ENCODE assay signal across 20 mouse cellular contexts in genomic region chr2:11169721-11170335, GRCm38 (mm10). TPM values are rescaled to one million over a fixed set of nuclear protein-coding genes. Genes with fewer than 3 reads are reported as not detected.
DNase-seq lines count a peak whose midpoint lies in the region; ATAC-seq and TF ChIP-seq lines count a peak whose summit lies in the region.
"Had no signal": no experiment of that assay in that cellular context is flagged by ENCODE, and none has a peak within 500 bp of the region (broad histone marks: within the 10 kb centered on the region; RNA-seq: fewer than 3 reads in every experiment).

No protein-coding gene starts in this region.

- 58% methylated on average over 6 of the region's 6 CpGs for WGBS in lung, postnatal 0 days
- WGBS in lung, adult 2 months = 61% methylated on average over 6 of the region's 6 CpGs

- H3K9me3 ChIP-seq in lung, postnatal 0 days (ENCODE audit: low read length) = no peaks in the 10 kb centered on the region
- H3K9me3 ChIP-seq: embryonic facial prominence, embryonic 13.5 days; hindbrain, embryonic 12.5 days; midbrain, embryonic 15.5 days had no signal

- DNase-seq in lung, postnatal 0 days (ENCODE audit: low spot score) = no peak
- DNase-seq in lung, adult 2 months = no peak
- peak; percentile 40 to 58 for DNase-seq in CD8-positive naive resting alpha-beta T cell, adult 2 months (ENCODE audit: low read depth in 2 of 2, low spot score in 2 of 2)
- peak; percentile 86 for DNase-seq in induced T-regulatory cell, adult 2 months (ENCODE audit: low read depth)
- DNase-seq in thymus, postnatal 14 days = peak; percentile 71
- no peak for DNase-seq in left cerebral cortex, postnatal 36 days (ENCODE audit: low spot score in 2 of 2)
- DNase-seq in frontal cortex, adult 2 months (ENCODE audit: extremely low spot score in 1 of 2, low spot score in 1 of 2) = no peak
- no peak for DNase-seq in gastrocnemius, postnatal 25 days
- DNase-seq: adrenal gland, postnatal 25 days; cerebellum, adult 2 months; forebrain, postnatal 0 days; heart, adult 2 months; kidney, postnatal 25 days; liver, postnatal 0 days; spleen, adult 18-20 months had no signal

- H3K9ac ChIP-seq in lung, postnatal 0 days (replicated peaks; ENCODE audit: low read depth) = no peak overlapping the region
- H3K9ac ChIP-seq: embryonic facial prominence, embryonic 13.5 days; forebrain, postnatal 0 days; hindbrain, embryonic 12.5 days; liver, postnatal 0 days; midbrain, embryonic 15.5 days had no signal

- no peak overlapping the region for H3K4me2 ChIP-seq in lung, postnatal 0 days (replicated peaks; ENCODE audit: low read depth, low read length)
- H3K4me2 ChIP-seq: embryonic facial prominence, embryonic 13.5 days; hindbrain, embryonic 12.5 days; midbrain, embryonic 15.5 days had no signal

- TF ChIP-seq CTCF in lung, postnatal 0 days (IDR thresholded peaks at IDR 0.05) = 0 out of 2 replicates have a peak, but pooled peaks have one; percentile 12
- TF ChIP-seq CTCF in lung, adult 2 months (IDR thresholded peaks at IDR 0.05; ENCODE audit: insufficient read depth, low read length) = no peak

- no peak for TF ChIP-seq EP300 in lung, postnatal 0 days (IDR thresholded peaks at IDR 0.05)

- H3K36me3 ChIP-seq in lung, postnatal 0 days (ENCODE audit: insufficient read depth, low read length) = no peaks in the 10 kb centered on the region
- H3K36me3 ChIP-seq: embryonic facial prominence, embryonic 13.5 days; hindbrain, embryonic 12.5 days; midbrain, embryonic 15.5 days had no signal

- H3K4me3 ChIP-seq in lung, postnatal 0 days (ENCODE audit: low read depth, low read length) = no peak overlapping the region
- no peak overlapping the region for H3K4me3 ChIP-seq in lung, adult 2 months (replicated peaks; ENCODE audit: extremely low read depth, low read depth, low read length)
- H3K4me3 ChIP-seq: embryonic facial prominence, embryonic 13.5 days; heart, adult 2 months; hindbrain, embryonic 12.5 days; midbrain, embryonic 15.5 days had no signal

- H3K27ac ChIP-seq in lung, postnatal 0 days (ENCODE audit: low read length) = no peak overlapping the region
- H3K27ac ChIP-seq: embryonic facial prominence, embryonic 13.5 days; heart, adult 2 months; hindbrain, embryonic 12.5 days; macrophage; midbrain, embryonic 15.5 days had no signal

- ATAC-seq in lung, postnatal 0 days = no peak
- ATAC-seq: forebrain, postnatal 0 days; intestine, postnatal 0 days; liver, postnatal 0 days; midbrain, embryonic 15.5 days had no signal

- TF ChIP-seq POLR2A in lung, adult 2 months (IDR thresholded peaks at IDR 0.05; ENCODE audit: borderline replicate concordance, extremely low read depth, low read depth, low read length) = no peak

- intact Hi-C loops in left cerebral cortex, postnatal 36 days (cut with DNase I) = loop anchor here (5.0 kb wide), 1 partner anchor 117 kb away; no protein-coding TSS in a partner anchor

- no peaks in the 10 kb centered on the region for H3K27me3 ChIP-seq in lung, postnatal 0 days (replicated peaks; ENCODE audit: insufficient read depth, low read length)

- no peaks in the 10 kb centered on the region for H3K4me1 ChIP-seq in lung, postnatal 0 days (ENCODE audit: insufficient read depth, low read depth, low read length)
- no peaks in the 10 kb centered on the region for H3K4me1 ChIP-seq in lung, adult 2 months (ENCODE audit: control insufficient read depth, insufficient read depth, low read length)

RNA-seq across cellular contexts. Expression of gene Prkcq, which starts 2.1 kb away (rescaled TPM):
- 2.2 and 2.7 TPM in 2 replicates for polyA plus RNA-seq in lung, postnatal 0 days (2015; fragmentation: Nextera tagmentation; extraction: Ambion mirVana)
- 2.8 and 3.8 TPM in 2 replicates for polyA plus RNA-seq in lung, adult 2 months (2012; rRNA removed)
- total RNA-seq in left cerebral cortex, postnatal 36 days (2021) = 1 to 10 TPM; 8.1 to 9.5 TPM
- polyA plus RNA-seq in frontal cortex, adult 2 months (2012; rRNA removed) = 6.9 and 7.3 TPM in 2 replicates
- total RNA-seq in gastrocnemius, postnatal 25 days (2021) = 10 to 100 TPM; 50.8 to 51.8 TPM

Comparison
In these comparisons a context has a peak if more than half of its experiments do, and no peak if none do; other contexts are left out.
1. DNase-seq: peak in CD8-positive naive resting alpha-beta T cell, adult 2 months (2 of 2), induced T-regulatory cell, adult 2 months (single experiment) and thymus, postnatal 14 days (single experiment); none in lung, postnatal 0 days (single experiment), lung, adult 2 months (single experiment), left cerebral cortex, postnatal 36 days (0 of 2), frontal cortex, adult 2 months (0 of 2) and gastrocnemius, postnatal 25 days (single experiment).